Mouse (Mus musculus): Measurements from ENCODE around the gene Gm21981.

DNA sequence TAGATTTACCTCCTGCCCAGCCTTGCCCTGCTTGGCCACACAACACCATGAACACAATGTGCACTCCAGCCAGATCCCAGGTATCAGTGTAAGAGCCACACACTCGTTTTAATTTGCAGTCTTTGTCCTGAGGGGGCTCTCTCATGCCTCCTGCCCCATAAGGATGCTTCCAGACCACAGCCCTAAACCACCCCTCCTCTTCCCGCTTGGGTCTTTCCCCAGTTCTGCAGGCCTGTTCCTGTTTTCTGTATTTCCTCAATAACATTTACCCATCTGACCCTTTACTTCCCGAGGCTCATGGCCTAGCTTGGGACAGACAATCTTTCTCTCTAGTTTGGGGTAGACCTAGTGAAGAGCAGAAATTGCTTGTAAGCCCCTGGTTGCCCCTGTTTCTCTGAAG lies 20.8 kb upstream of the Gm21981 start:
- TF ChIP-seq POLR2A (IDR thresholded peaks at IDR 0.05; ENCODE audit: extremely low read depth, insufficient read depth, low read length) (no peak), CTCF (IDR thresholded peaks at IDR 0.05; ENCODE audit: extremely low read depth, insufficient read depth, low read length) (no peak)

Measured in cortical plate, adult 2 months (tissue).